Mouse (Mus musculus): Measurements from ENCODE around the gene Whrn. TPM values are rescaled to one million over a fixed set of nuclear protein-coding genes. Genes with fewer than 3 reads are reported as not detected.
A peak's percentile ranks its signal among the peaks of the same experiment; 100 is the strongest.

Gene Whrn
- polyA plus RNA-seq, 1 experiment from 2014 or later, result 10.0 TPM

DNA sequence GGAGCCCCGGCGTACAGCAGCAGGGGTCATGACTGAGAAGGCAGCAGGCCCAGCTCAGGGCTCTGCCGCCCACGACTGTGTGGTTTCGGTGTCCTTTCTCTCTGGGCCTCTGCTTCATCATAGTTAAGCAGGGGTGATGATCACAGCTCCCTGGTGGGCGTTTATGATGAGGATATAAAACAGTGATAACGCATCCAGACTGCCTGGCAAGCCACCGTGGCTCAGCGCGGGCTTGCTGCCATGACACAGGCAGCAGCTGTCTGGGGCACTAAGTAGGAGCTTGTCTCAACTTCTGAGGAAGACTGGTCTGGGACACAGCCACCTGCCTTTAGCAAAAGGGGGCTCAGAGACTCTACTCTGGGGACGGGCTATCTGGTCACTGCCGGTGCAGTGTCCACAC, 112.3 kb downstream of the Whrn start:
- Histone ChIP-seq H3K9ac (no peak overlapping the region), H3K9me3 (no peaks in the 10 kb centered on the region), H3K27ac (no peak overlapping the region), H3K27me3 (replicated peaks) (no peaks in the 10 kb centered on the region), H3K4me2 (replicated peaks) (no peak overlapping the region), H3K4me1 (peaks cover 6% of the 10 kb centered on the region; the same call in 1 of the 2 replicates), H3K4me3 (no peak overlapping the region), H3K36me3 (peaks cover 47% of the 10 kb centered on the region)
- WGBS, result 77% methylated on average over 12 of the region's 12 CpGs
- ATAC-seq (ENCODE audit: low FRiP score, low read depth), result no peak

DNA sequence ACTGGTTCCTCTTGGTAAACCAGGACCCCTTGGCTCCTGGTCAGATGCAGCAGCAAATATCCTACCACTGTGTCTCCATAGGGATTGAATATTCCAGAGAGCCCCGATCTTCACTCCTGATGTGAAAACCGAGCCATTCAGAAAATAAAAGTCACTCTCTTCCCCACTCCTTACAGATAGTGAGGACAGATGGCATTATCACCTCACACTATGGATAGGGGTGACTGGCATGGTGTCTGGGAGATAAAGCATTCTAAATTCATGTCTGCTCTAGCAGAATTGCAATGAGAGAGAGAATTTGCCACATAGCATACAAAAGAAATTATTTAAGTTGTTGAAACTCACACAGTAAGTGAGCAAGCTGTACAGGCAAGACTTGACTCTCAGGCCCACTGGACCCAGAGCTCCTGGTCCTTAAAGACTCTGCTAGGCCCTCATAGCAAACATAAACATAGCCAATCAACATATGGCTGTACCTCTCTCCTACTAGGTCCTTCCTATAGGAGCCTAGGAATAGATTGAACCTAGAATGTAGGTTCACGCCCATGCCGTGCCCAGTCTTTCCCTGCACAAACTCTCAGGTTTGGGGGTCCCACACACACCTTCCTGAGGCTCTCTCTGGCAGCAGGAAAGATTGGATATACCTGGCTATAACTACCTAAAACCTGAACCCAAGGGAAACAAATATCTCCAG, 113.0 kb downstream of the Whrn start:
- Histone ChIP-seq H3K4me3 (no peak overlapping the region), H3K4me2 (replicated peaks) (no peak overlapping the region), H3K4me1 (no peaks in the 10 kb centered on the region), H3K36me3 (peaks cover 52% of the 10 kb centered on the region), H3K9me3 (no peaks in the 10 kb centered on the region), H3K27me3 (replicated peaks) (no peaks in the 10 kb centered on the region), H3K27ac (no peak overlapping the region), H3K9ac (no peak overlapping the region)
- ATAC-seq (ENCODE audit: low FRiP score, low read depth), result no peak
- WGBS, result 94% methylated on average over 4 of the region's 4 CpGs

DNA sequence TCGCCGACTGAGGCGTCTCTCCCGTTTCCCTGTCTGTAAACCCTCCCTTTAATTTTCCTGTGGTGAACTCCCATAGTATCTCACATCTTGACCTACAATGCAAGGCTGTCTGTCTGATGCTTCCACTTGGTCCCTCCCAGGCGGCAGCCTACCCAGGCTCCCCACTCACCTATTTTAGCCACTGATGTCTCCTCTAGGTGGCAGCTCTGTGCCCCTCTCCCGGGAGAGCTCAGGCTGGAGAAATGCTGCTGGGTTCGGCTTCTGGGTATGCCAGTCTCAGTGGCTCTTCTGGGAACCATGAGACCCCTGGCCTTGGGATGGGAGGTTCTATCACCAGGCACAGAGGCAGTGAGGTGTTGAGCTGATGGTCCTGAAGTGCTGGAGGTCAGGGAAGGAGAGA, 118.3 kb downstream of the Whrn start:
- ATAC-seq (ENCODE audit: low FRiP score, low read depth), result no peak
- Histone ChIP-seq H3K4me3 (no peak overlapping the region), H3K4me1 (no peaks in the 10 kb centered on the region), H3K9me3 (no peaks in the 10 kb centered on the region), H3K27me3 (replicated peaks) (no peaks in the 10 kb centered on the region), H3K27ac (no peak overlapping the region), H3K36me3 (peaks cover 84% of the 10 kb centered on the region), H3K9ac (no peak overlapping the region), H3K4me2 (replicated peaks) (no peak overlapping the region)
- 75% methylated on average over 7 of the region's 7 CpGs for WGBS

DNA sequence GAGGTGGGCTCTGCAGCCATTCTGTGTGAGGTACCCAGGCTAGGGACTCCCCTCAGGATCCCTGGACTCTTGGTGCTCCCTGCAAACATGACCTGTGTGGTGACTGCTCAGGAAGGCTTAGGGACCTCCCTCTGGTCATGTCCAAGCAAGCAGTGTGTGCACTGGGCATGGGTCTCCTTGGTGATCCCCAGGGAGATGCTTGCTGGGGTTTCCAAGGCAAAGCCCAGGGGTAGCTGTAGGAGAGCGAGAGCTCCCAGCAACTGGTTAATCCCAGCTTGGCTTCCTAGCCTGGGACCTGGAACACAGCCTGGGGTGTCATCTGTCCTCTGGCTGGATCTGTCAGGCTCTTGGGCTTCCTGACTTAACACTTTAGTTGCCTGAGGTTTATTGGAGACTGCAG, 120.4 kb downstream of the Whrn start:
- H3K27me3 ChIP-seq (replicated peaks), result no peaks in the 10 kb centered on the region
- ATAC-seq (ENCODE audit: low FRiP score, low read depth), result no peak
- no peak overlapping the region for H3K4me3 ChIP-seq
- H3K9ac ChIP-seq, result no peak overlapping the region
- H3K4me1 ChIP-seq, result no peaks in the 10 kb centered on the region
- H3K9me3 ChIP-seq, result no peaks in the 10 kb centered on the region
- WGBS, result 93% methylated on average over 1 of the region's 1 CpGs
- H3K36me3 ChIP-seq, result peaks cover 69% of the 10 kb centered on the region
- no peak overlapping the region for H3K27ac ChIP-seq
- no peak overlapping the region for H3K4me2 ChIP-seq (replicated peaks)

DNA sequence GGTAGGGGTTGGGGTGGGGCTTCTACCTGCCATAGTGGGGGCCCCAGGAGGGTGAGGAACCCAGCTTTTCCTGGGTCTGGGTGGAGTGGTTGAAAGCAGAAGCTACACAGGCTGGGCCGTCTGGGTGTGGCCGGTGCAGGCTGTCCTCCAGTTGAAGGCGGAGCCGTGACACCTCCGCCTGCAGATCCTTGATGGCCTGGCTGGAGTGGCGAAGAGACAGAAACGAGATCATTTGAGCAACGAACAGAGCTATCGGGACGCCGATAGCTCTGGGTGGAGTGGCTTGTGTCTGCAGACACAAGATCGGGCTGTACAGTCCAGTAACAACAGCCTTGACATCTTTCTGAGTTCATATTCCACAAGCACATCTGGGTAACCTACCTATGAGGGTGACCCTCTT, 121.5 kb downstream of the Whrn start:
- H3K4me3 ChIP-seq, result no peak overlapping the region
- no peak for ATAC-seq (ENCODE audit: low FRiP score, low read depth)
- peaks cover 62% of the 10 kb centered on the region for H3K36me3 ChIP-seq
- no peak overlapping the region for H3K9ac ChIP-seq
- no peaks in the 10 kb centered on the region for H3K4me1 ChIP-seq
- no peaks in the 10 kb centered on the region for H3K9me3 ChIP-seq
- H3K27me3 ChIP-seq (replicated peaks), result no peaks in the 10 kb centered on the region
- WGBS, result 78% methylated on average over 12 of the region's 12 CpGs
- no peak overlapping the region for H3K4me2 ChIP-seq (replicated peaks)
- H3K27ac ChIP-seq, result no peak overlapping the region

DNA sequence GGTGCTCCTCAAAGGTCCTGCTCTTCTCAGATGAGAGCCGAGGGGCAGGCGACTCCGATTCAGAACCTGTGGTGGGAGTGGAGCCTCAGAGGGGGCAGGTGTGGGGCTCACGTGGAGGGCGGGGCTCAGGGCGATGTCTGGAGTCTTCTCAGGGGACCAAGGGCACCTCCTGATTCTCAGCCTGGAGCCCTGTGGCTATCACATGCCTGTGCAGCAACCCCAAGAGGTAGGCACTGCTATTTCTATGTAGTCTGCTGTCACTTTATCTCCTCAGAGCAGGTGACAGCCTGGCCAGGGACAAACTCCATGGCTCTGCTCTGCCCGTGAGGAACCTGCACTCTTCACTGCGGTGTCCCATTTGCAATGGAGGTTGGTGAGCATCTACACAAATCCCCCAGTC, 122.4 kb downstream of the Whrn start:
- no peaks in the 10 kb centered on the region for H3K9me3 ChIP-seq
- no peaks in the 10 kb centered on the region for H3K4me1 ChIP-seq
- no peak for ATAC-seq (ENCODE audit: low FRiP score, low read depth)
- 91% methylated on average over 8 of the region's 8 CpGs for WGBS
- no peaks in the 10 kb centered on the region for H3K27me3 ChIP-seq (replicated peaks)
- peaks cover 60% of the 10 kb centered on the region for H3K36me3 ChIP-seq
- no peak overlapping the region for H3K4me3 ChIP-seq
- H3K9ac ChIP-seq, result no peak overlapping the region
- no peak overlapping the region for H3K4me2 ChIP-seq (replicated peaks)
- no peak overlapping the region for H3K27ac ChIP-seq

DNA sequence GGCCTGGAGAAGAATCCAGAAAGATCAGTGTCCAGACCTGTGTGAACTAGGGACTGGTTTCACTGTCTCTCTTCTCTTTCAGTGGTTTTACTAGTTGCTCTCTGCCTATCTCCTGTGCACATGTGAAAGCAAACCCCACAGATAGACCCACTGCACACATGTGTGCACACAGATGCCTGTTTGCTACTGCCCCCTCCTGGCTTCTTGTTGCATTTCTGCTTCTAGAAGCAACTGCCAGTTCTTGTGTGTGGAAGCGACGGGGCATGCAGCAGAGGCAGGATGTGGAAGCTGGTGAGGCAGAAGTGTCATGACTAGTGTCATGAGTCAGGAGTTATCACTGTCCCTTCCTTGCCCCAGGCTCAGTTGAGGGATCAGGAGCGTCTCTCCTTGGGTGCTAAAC, 123.9 kb downstream of the Whrn start:
- H3K36me3 ChIP-seq, result peaks cover 46% of the 10 kb centered on the region

DNA sequence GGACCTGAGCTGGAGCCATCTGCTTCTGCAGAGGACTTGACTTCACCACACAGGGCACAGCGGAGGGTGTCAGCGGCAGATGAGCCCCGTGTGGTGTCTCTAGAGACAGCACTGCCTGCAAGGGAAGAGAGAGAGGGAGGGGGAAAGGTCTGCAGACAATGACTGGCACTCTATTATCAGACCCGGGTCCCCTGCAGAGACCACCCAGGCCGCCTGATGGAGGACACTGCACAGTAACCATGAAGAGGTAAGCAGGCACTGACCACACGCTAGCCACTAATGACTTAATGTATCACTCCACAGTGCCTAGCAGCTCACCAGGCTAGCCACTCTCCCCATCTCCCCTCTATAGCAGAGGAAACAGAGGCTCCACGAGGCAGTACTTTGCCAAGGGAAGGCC, 124.9 kb downstream of the Whrn start:
- H3K27ac ChIP-seq, result no peak overlapping the region

More for the DNA sequence above, 123.9 kb downstream of the Whrn start:
- Histone ChIP-seq H3K9me3 (no peaks in the 10 kb centered on the region), H3K4me3 (no peak overlapping the region), H3K4me2 (replicated peaks) (no peak overlapping the region), H3K9ac (no peak overlapping the region), H3K4me1 (no peaks in the 10 kb centered on the region), H3K27me3 (replicated peaks) (no peaks in the 10 kb centered on the region), H3K27ac (no peak overlapping the region)
- 64% methylated on average over 3 of the region's 3 CpGs for WGBS
- no peak for ATAC-seq (ENCODE audit: low FRiP score, low read depth)

DNA sequence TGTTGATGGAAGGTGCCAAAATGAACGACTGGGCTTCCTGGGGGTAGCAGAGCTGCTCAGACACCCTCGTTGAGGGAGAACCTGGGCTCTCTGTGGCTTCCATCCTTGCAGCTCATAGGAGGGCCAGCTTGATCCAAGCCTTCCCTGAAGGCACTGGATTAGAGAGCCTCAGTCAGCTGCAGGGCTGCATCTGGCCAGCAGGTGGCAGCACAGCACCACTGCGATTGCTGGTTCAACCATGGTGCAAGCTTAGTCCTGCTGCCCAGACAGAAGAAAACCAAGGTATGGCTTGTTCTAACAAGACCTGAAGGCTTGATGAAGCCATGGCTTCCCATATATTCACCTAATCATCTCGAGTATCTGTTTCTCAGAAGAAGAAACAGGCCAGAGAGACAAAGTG, 127.2 kb downstream of the Whrn start:
- WGBS, result 13% methylated on average over 4 of the region's 4 CpGs
- H3K27me3 ChIP-seq (replicated peaks), result no peaks in the 10 kb centered on the region
- ATAC-seq (ENCODE audit: low FRiP score, low read depth), result peak; percentile 30; the same call in 1 of the 2 replicates
- no peak overlapping the region for H3K9ac ChIP-seq
- no peak overlapping the region for H3K4me2 ChIP-seq (replicated peaks)
- peaks cover 23% of the 10 kb centered on the region for H3K36me3 ChIP-seq
- H3K4me3 ChIP-seq, result no peak overlapping the region
- H3K4me1 ChIP-seq, result no peaks in the 10 kb centered on the region
- H3K9me3 ChIP-seq, result no peaks in the 10 kb centered on the region
- no peak overlapping the region for H3K27ac ChIP-seq

More for the DNA sequence above, 124.9 kb downstream of the Whrn start:
- ATAC-seq (ENCODE audit: low FRiP score, low read depth), result no peak
- Histone ChIP-seq H3K4me1 (no peaks in the 10 kb centered on the region), H3K9me3 (no peaks in the 10 kb centered on the region), H3K4me3 (no peak overlapping the region), H3K9ac (no peak overlapping the region), H3K27me3 (replicated peaks) (no peaks in the 10 kb centered on the region), H3K4me2 (replicated peaks) (no peak overlapping the region), H3K36me3 (peaks cover 36% of the 10 kb centered on the region)
- 28% methylated on average over 7 of the region's 7 CpGs for WGBS

Other genes starting within 250 kb of the Whrn start
- not detected in 2 replicates for gene Orm1, start 151.4 kb downstream of the Whrn start, polyA plus RNA-seq (2016; fragmentation: Nextera tagmentation; extraction: Ambion mirVana)
- not detected in 2 replicates for gene Orm3, start 139.8 kb downstream of the Whrn start, polyA plus RNA-seq (2016; fragmentation: Nextera tagmentation; extraction: Ambion mirVana)
- not detected in 2 replicates for gene Orm2, start 133.5 kb downstream of the Whrn start, polyA plus RNA-seq (2016; fragmentation: Nextera tagmentation; extraction: Ambion mirVana)
- 7.3 and 7.5 TPM in 2 replicates for gene Akna, start 92.6 kb downstream of the Whrn start, polyA plus RNA-seq (2016; fragmentation: Nextera tagmentation; extraction: Ambion mirVana)
- 423 and 429 TPM in 2 replicates for gene Atp6v1g1, start 48.8 kb upstream of the Whrn start, polyA plus RNA-seq (2016; fragmentation: Nextera tagmentation; extraction: Ambion mirVana)
- 3.8 and 4.2 TPM in 2 replicates for gene Tmem268, start 62.8 kb upstream of the Whrn start, polyA plus RNA-seq (2016; fragmentation: Nextera tagmentation; extraction: Ambion mirVana)
- gene Gm11213, start 109.3 kb upstream of the Whrn start, polyA plus RNA-seq (2016; fragmentation: Nextera tagmentation; extraction: Ambion mirVana), result not detected in 2 replicates
- not detected in 2 replicates for gene Tex48, start 126.4 kb upstream of the Whrn start, polyA plus RNA-seq (2016; fragmentation: Nextera tagmentation; extraction: Ambion mirVana)
- gene Gm11214, start 167.4 kb upstream of the Whrn start, polyA plus RNA-seq (2016; fragmentation: Nextera tagmentation; extraction: Ambion mirVana), result not detected in 2 replicates
- gene Tnfsf15, start 249.1 kb upstream of the Whrn start, polyA plus RNA-seq (2016; fragmentation: Nextera tagmentation; extraction: Ambion mirVana), result 0.05 and 0.09 TPM in 2 replicates

All from neural tube, embryonic 12.5 days (tissue).